Mouse (Mus musculus): Measurements from ENCODE around the gene Wnk1. TPM values are rescaled to one million over a fixed set of nuclear protein-coding genes. Genes with fewer than 3 reads are reported as not detected.

Wnk1 gene
- polyA plus RNA-seq, 1 experiment from 2014 or later = 68.9 TPM

GRCm38 (mm10) chr6:120069546-120069945 lies 31.1 kb upstream of the Wnk1 start:
- H3K9ac ChIP-seq = no peak overlapping the region
- no peaks in the 10 kb centered on the region for H3K4me1 ChIP-seq
- no peak overlapping the region for H3K4me2 ChIP-seq
- H3K36me3 ChIP-seq = no peaks in the 10 kb centered on the region
- H3K27ac ChIP-seq = no peak overlapping the region
- H3K27me3 ChIP-seq = no peaks in the 10 kb centered on the region
- no peak overlapping the region for H3K4me3 ChIP-seq
- no peaks in the 10 kb centered on the region; the same call in 1 of the 2 replicates for H3K9me3 ChIP-seq
- no peak for ATAC-seq (ENCODE audit: insufficient number of reproducible peaks, insufficient read depth, low FRiP score, low TSS enrichment, low read depth)
- WGBS = 76% methylated on average over 3 of the region's 3 CpGs

DNA sequence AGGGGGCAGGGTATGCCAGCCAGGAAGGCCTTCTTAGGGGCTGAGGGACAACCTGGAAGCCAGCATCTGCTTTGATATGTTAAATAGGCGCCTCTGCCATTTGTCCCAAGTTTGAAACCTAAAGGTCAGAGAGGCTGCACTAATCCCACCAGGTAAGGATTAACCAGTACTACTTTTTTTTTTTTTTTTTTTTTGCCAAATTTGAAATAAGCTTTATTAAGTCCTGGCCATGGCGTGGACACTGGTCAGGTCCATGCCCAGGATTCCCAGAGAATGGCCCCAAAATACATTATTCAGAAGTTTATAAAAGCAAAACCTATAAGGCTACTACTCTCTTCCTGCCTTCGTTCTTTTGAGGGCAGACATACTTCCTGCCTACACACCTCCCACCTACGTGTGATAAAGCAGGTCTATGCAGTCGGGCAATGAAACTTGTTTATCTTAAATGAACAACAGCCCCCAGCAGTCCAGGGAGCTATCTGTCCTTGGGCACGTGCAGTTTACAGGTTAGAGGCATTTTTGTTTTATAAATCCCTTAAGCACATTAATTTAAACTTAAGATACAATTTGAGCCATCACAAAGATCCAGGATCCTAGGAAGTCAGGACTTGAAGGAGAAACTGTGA lies 27.2 kb upstream of the Wnk1 start:
- no peak for ATAC-seq (ENCODE audit: insufficient number of reproducible peaks, insufficient read depth, low FRiP score, low TSS enrichment, low read depth)
- no peak overlapping the region for H3K27ac ChIP-seq
- H3K9me3 ChIP-seq = no peaks in the 10 kb centered on the region; the same call in 1 of the 2 replicates
- WGBS = 68% methylated on average over 6 of the region's 6 CpGs
- no peak overlapping the region for H3K9ac ChIP-seq
- H3K27me3 ChIP-seq = no peaks in the 10 kb centered on the region
- no peaks in the 10 kb centered on the region for H3K4me1 ChIP-seq
- H3K36me3 ChIP-seq = no peaks in the 10 kb centered on the region
- H3K4me3 ChIP-seq = no peak overlapping the region
- H3K4me2 ChIP-seq = no peak overlapping the region

DNA sequence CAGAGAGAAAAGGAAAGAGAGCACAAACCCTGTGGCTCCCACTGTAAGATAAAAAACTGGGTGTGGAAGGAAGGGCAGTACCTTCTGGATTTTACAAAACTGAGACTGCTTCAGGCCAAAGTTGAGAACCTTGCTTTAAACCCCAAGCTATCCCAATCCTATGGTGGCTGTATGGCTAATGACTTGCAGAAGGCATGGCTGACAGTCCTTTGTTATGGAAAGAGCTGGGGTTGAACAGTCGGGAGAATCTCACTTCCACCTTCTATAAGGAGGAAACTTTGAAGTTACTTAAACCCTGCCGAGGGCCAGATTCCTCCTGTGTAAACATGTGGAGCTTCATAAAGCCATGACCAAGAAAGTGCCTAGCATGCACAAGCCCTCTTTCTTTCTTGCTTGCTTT lies 26.2 kb upstream of the Wnk1 start:
- H3K4me1 ChIP-seq = no peaks in the 10 kb centered on the region
- WGBS = 42% methylated on average over 2 of the region's 2 CpGs
- no peak overlapping the region for H3K27ac ChIP-seq
- no peaks in the 10 kb centered on the region for H3K9me3 ChIP-seq
- H3K27me3 ChIP-seq = no peaks in the 10 kb centered on the region
- H3K36me3 ChIP-seq = no peaks in the 10 kb centered on the region
- no peak overlapping the region for H3K4me2 ChIP-seq
- no peak for ATAC-seq (ENCODE audit: insufficient number of reproducible peaks, insufficient read depth, low FRiP score, low TSS enrichment, low read depth)
- no peak overlapping the region for H3K4me3 ChIP-seq
- no peak overlapping the region for H3K9ac ChIP-seq

- WGBS = 57% methylated on average over 5 of the region's 5 CpGs
- Histone ChIP-seq H3K9me3 (no peaks in the 10 kb centered on the region), H3K27ac (no peak overlapping the region), H3K4me3 (no peak overlapping the region), H3K27me3 (no peaks in the 10 kb centered on the region), H3K4me1 (no peaks in the 10 kb centered on the region), H3K4me2 (no peak overlapping the region), H3K36me3 (no peaks in the 10 kb centered on the region), H3K9ac (no peak overlapping the region)
- ATAC-seq (ENCODE audit: insufficient number of reproducible peaks, insufficient read depth, low FRiP score, low TSS enrichment, low read depth) = no peak
These were observed 24.5 kb upstream of the Wnk1 start for GRCm38 (mm10) chr6:120062934-120063333.

GRCm38 (mm10) chr6:120055666-120056540 lies 17.4 kb upstream of the Wnk1 start:
- H3K9ac ChIP-seq = no peak overlapping the region
- no peak for ATAC-seq (ENCODE audit: insufficient number of reproducible peaks, insufficient read depth, low FRiP score, low TSS enrichment, low read depth)

DNA sequence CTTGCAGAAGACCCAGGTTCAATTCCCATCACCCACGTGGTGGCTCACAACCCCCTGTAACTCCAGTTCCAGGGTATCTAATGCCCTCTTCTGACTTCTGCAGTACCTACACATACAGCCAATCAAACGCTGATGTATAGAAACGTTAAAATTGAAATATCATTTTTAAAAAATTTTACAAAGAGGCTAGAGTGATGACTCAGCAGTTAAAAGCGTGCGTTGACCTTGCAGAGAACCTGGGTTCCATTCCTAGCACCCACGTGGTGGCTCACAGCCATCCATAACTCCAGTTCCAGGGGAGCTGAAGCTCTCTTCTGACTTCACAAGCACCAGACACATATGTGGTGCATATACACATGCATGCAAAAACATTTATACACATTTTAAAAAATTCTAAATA lies 15.9 kb upstream of the Wnk1 start:
- no peak overlapping the region for H3K4me3 ChIP-seq
- H3K4me2 ChIP-seq = no peak overlapping the region
- H3K27me3 ChIP-seq = no peaks in the 10 kb centered on the region
- no peak overlapping the region for H3K9ac ChIP-seq
- 82% methylated on average over 6 of the region's 6 CpGs for WGBS
- H3K36me3 ChIP-seq = no peaks in the 10 kb centered on the region
- no peak overlapping the region for H3K27ac ChIP-seq
- H3K4me1 ChIP-seq = no peaks in the 10 kb centered on the region
- H3K9me3 ChIP-seq = no peaks in the 10 kb centered on the region
- no peak for ATAC-seq (ENCODE audit: insufficient number of reproducible peaks, insufficient read depth, low FRiP score, low TSS enrichment, low read depth)

More at GRCm38 (mm10) chr6:120055666-120056540, 17.4 kb upstream of the Wnk1 start:
- 60% methylated on average over 2 of the region's 2 CpGs for WGBS
- Histone ChIP-seq H3K4me2 (no peak overlapping the region), H3K9me3 (no peaks in the 10 kb centered on the region), H3K27ac (no peak overlapping the region), H3K27me3 (no peaks in the 10 kb centered on the region), H3K4me3 (no peak overlapping the region), H3K36me3 (no peaks in the 10 kb centered on the region), H3K4me1 (no peaks in the 10 kb centered on the region)

DNA sequence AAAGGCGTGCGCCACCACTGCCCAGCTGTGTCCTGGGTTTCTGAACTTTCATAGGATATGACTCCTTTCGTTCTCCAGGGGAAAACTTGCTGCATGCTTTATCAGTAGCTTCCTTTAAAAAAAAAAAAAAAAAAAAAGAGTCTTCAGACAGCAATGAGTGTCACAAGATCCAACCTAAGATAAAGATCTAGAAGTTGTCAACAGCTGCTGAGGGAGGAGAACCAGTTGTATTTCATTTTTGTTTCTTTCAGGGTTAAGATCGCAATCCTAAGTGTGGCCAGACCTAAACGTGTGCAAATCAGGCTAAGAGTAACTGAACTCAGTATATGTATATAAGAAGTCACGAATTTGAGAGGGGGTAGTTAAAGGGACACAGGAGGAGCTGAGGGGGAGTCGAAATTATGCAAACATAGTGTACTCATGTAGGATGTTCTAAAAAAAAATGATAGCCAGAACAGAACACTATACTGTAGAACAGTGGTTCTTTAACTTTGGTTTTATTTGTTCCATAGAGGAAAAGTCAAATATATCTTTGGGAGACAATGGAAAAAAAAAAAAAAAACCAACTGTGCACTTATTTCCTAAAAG lies 9.3 kb upstream of the Wnk1 start:
- Histone ChIP-seq H3K4me1 (0 out of 2 replicates have a peak, but pooled peaks cover 3% of the 10 kb centered on the region), H3K36me3 (no peaks in the 10 kb centered on the region), H3K27me3 (no peaks in the 10 kb centered on the region), H3K4me2 (no peak overlapping the region), H3K9me3 (no peaks in the 10 kb centered on the region), H3K9ac (no peak overlapping the region), H3K27ac (no peak overlapping the region), H3K4me3 (no peak overlapping the region)
- 70% methylated on average over 7 of the region's 7 CpGs for WGBS
- ATAC-seq (ENCODE audit: insufficient number of reproducible peaks, insufficient read depth, low FRiP score, low TSS enrichment, low read depth) = no peak

- no peak overlapping the region for H3K4me3 ChIP-seq
- H3K27ac ChIP-seq = no peak overlapping the region
- 59% methylated on average over 4 of the region's 4 CpGs for whole genome bisulfite sequencing
- H3K4me2 ChIP-seq = no peak overlapping the region
- H3K9me3 ChIP-seq = no peaks in the 10 kb centered on the region
- H3K27me3 ChIP-seq = no peaks in the 10 kb centered on the region
- ATAC-seq (ENCODE audit: insufficient number of reproducible peaks, insufficient read depth, low FRiP score, low TSS enrichment, low read depth) = no peak
- H3K36me3 ChIP-seq = no peaks in the 10 kb centered on the region
- no peak overlapping the region for H3K9ac ChIP-seq
- H3K4me1 ChIP-seq = 0 out of 2 replicates have a peak, but pooled peaks cover 3% of the 10 kb centered on the region
These were observed 6.9 kb upstream of the Wnk1 start for GRCm38 (mm10) chr6:120045406-120045805.

GRCm38 (mm10) chr6:120042632-120043220 lies 4.3 kb upstream of the Wnk1 start:
- H3K4me1 ChIP-seq = 0 out of 2 replicates have a peak, but pooled peaks cover 3% of the 10 kb centered on the region
- 55% methylated on average over 1 of the region's 1 CpGs for WGBS
- no peak for ATAC-seq (ENCODE audit: insufficient number of reproducible peaks, insufficient read depth, low FRiP score, low TSS enrichment, low read depth)
- H3K27ac ChIP-seq = no peak overlapping the region
- H3K4me2 ChIP-seq = no peak overlapping the region
- H3K4me3 ChIP-seq = no peak overlapping the region
- H3K9me3 ChIP-seq = no peaks in the 10 kb centered on the region
- H3K27me3 ChIP-seq = no peaks in the 10 kb centered on the region
- H3K36me3 ChIP-seq = no peaks in the 10 kb centered on the region
- H3K9ac ChIP-seq = no peak overlapping the region

- H3K4me2 ChIP-seq = no peak overlapping the region
These were observed 2.0 kb upstream of the Wnk1 start for GRCm38 (mm10) chr6:120040557-120040857.

GRCm38 (mm10) chr6:120039668-120040556 lies 1.4 kb upstream of the Wnk1 start:
- 2% methylated on average over 24 of the region's 24 CpGs for WGBS
- no peak for ATAC-seq (ENCODE audit: insufficient number of reproducible peaks, insufficient read depth, low FRiP score, low TSS enrichment, low read depth)

More at GRCm38 (mm10) chr6:120040557-120040857, 2.0 kb upstream of the Wnk1 start:
- Histone ChIP-seq H3K9ac (no peak overlapping the region), H3K4me1 (peaks cover 9% of the 10 kb centered on the region), H3K4me3 (no peak overlapping the region), H3K36me3 (no peaks in the 10 kb centered on the region), H3K27ac (no peak overlapping the region), H3K27me3 (no peaks in the 10 kb centered on the region), H3K9me3 (no peaks in the 10 kb centered on the region)
- ATAC-seq (ENCODE audit: insufficient number of reproducible peaks, insufficient read depth, low FRiP score, low TSS enrichment, low read depth) = no peak
- WGBS = 90% methylated on average over 4 of the region's 4 CpGs

More at GRCm38 (mm10) chr6:120039668-120040556, 1.4 kb upstream of the Wnk1 start:
- Histone ChIP-seq H3K4me1 (peaks cover 9% of the 10 kb centered on the region), H3K27ac (peak overlapping the region; percentile 86), H3K4me3 (peak overlapping the region; percentile 92), H3K9me3 (no peaks in the 10 kb centered on the region), H3K9ac (peak overlapping the region; percentile 64), H3K36me3 (no peaks in the 10 kb centered on the region), H3K27me3 (no peaks in the 10 kb centered on the region), H3K4me2 (peak overlapping the region; percentile 91)
